Mouse (Mus musculus) c-Kit-positive CD71-negative TER-119-negative erythroid progenitor cells, embryonic 14.5 days (primary cell): ENCODE measurements around the gene Trpm8.

Experiments
- DNase-seq: peaks from one replicate; pipeline ENCODE4 v3.0.0-alpha.2; 2013; ENCODE audit warnings: low read depth

Gene Trpm8

DNA sequence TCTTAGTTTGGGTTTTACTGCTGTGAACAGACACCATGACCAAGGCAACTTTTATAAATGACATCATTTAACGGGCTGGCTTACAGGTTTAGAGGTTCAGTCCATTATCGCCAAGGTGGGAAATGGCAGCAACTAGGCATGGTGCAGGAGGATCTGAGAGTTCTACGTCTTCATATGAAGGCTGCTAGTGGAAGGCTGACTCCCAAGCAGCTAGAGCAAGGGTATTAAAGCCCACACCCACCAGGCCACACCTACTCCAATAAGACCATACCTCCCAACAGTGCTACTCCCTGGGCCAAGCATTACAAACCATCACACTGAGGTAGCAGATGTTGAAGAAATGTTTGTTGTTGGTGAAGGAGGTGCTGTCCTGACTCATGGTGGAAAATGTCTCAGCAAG lies 78.2 kb downstream of the Trpm8 start:
- DNase-seq: no peak

DNA sequence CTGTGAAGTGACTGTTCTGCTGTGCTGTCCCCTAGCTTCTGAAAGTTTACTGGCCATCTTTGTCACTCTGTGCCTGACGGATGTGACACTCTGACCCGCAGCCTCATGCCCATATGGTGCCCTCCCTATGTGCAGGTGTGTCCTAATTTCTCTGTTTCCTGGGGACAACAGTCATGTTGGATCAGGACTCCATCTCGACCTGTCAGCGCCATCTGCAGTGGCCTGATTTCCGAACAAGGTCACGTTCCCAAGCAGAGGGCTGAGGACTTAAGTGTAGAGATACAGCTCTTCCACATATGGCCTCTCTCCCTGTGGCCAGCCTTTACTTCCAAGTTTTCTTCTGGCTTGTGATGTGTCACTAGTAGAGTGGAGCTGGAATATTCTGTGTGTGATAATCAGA lies 79.2 kb downstream of the Trpm8 start:
- no peak for DNase-seq

DNA sequence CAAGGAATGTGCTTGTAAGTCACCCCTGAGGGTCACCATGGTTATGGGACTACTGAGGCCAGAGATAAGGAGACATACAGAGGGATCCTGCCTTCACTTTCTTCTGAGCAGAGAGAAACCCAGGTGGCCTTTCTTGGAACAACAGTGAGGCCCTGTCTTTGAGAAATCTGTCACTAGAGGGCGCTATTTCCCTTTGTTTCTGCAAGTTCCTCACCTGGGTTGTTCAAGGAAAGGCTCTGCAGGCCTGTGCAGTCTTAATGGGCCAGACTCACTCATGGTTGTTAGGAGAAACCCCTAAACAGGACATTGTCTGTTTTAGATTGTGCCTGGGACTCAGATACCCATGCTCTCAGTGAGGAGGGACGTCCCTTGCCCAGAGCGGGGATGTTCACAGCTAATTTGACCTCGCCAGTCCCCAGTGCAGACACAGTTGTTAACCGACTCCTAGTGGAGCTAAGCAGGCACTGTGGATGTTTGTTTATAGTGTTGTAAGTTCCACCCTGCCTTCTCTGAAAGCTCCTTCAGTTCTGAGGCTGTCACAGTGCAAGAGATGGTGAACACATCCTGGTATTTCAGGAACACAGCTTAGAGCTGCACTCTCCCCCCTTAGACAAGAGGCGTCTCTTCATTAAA lies 80.1 kb downstream of the Trpm8 start:
- peak; percentile 66 for DNase-seq

DNA sequence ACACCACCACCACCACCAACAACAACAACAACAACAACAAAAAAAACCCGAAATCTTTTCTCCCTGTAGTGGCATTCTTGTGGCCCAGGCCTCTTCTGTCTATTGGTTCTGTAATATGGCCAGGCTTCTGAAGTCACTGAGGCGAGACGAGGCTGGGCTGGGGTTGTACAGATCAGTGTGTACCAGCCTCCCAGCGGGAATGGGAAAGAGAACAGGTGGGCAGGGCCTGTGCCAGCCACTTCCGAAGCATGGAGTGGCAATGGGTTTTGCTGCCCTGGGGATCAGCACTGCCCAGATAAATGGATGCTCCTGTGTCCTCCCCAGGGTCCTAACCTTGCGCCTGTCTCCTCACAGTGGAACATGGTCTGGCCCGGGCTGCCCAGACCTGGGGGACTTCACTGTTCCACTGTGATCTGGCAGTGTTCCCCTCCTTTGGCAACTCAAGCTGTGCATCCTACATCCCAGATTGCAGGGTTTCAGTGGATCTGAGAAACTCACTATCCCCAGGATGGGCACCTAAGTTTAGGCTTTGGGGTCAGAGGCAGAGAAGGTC lies 80.7 kb downstream of the Trpm8 start:
- DNase-seq: no peak

GRCm38 (mm10) chr1:88361085-88361484 lies 83.6 kb downstream of the Trpm8 start:
- DNase-seq: no peak

- DNase-seq: no peak
These were observed 89.6 kb downstream of the Trpm8 start for GRCm38 (mm10) chr1:88366881-88367644.

DNA sequence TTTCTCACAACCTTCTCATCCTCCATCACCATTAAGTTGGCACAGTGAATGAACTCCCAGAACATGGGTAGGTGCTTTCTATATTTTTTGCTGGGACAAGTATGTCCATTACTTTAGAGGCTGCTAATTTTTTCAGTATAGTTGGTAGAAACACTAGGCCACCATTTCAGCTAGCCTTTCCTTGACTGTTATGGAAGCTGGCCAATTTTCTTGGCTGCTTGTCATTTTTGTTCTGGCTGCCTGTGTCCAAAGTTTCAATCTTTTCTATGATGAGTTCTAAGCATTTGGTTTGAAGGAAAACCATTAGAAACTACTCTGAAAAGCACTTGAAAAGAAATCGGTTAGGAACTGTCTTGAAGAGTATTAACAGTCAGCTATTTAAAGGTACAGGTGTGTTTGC lies 101.0 kb downstream of the Trpm8 start:
- DNase-seq: no peak

DNA sequence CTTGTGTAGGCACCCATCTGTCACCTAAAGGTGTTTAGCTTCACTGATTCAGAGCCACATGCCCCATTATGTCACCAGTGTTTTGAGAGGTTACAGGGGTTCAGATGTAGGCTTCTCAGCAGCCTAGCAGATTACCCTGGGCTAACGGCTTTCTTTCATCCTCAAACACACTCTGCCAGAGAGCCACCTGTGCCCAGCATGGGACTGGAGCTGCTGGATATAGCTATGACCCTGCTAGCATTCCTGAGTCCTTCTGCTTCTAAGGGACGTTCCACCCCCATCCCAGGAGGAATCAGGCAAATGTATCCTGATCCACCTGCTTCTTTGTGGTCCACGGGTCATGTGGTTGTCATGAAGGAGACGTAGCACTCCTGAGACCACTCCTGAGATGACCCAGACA lies 114.2 kb downstream of the Trpm8 start:
- no peak for DNase-seq

- DNase-seq: no peak
These were observed 115.9 kb downstream of the Trpm8 start for GRCm38 (mm10) chr1:88393321-88393720.

DNA sequence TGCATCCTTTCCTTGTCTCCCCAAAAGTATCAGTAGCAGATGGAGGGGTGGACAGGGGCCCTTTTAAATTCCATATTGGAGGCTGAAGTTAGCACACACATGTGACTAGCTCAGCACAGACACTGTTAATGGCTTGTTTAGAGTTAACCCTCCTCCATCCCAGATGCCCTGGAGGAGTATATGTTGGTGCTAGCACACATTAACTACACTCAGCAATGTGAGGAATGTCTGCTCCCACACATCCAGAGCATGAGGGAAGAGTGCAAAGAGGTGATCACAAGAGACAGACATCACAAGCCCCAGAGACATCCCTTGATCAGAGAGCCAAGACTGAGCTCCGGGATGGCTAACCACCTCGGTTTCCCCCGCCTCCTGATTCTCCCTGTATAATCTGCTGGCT lies 125.9 kb downstream of the Trpm8 start:
- no peak for DNase-seq

DNA sequence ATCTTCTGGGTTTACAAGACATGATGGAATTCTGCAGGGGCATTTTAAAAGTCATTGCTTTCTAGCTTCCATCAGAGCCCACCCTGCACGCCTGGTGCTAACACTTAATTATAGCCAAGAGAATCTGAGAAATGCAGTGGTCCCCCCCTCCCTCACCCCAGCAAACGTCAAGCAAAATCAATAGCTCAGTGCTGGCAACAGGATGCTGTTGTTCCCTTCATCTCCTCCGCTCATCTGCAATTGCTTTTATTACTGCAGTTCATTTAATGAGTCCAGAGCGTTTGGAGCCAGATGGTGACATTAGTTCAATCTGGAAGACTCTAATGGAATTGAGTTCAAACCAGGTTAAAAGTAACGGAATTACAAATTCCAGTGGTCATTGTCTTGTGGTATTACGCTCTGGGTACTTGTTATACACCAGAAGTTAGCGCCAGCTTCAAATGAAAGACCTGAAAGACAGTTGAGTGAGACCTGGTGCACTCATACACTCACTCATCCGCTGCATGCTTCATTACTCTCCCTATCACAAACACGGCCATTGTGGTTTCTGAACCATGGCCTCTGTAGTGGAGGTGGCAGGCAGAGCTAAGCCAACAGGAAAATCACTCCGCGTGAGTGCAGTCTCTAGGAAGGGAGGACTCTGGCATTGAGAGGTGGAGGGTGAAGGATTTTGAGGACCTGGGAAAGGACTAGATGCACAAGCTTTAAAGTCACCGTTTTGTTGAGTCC lies 128.8 kb downstream of the Trpm8 start:
- DNase-seq: no peak

GRCm38 (mm10) chr1:88406807-88407198 lies 129.3 kb downstream of the Trpm8 start, which contains the start of gene Spp2:
Spp2 (plus strand) TSS chr1:88406961.
- no peak for DNase-seq

DNA sequence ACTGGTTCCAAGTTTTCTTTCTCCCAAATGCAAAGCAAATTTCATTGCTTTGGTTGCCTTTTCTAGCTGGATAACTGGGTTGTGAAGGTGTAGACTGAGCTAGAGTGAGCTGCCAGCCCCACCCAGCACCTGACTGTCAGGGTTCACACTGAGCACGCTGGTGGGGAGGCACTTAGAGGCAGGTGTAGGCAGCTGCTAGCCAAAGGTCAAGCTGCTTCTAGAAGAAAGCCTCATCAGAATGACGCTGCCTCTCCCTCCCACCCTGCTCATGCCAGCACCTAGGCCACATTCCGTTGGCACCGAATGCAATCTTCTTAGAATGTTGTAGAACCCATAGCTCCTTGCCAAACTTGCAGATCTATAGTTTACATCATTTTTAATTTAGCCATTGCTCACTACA lies 130.9 kb downstream of the Trpm8 start:
- no peak for DNase-seq

DNA sequence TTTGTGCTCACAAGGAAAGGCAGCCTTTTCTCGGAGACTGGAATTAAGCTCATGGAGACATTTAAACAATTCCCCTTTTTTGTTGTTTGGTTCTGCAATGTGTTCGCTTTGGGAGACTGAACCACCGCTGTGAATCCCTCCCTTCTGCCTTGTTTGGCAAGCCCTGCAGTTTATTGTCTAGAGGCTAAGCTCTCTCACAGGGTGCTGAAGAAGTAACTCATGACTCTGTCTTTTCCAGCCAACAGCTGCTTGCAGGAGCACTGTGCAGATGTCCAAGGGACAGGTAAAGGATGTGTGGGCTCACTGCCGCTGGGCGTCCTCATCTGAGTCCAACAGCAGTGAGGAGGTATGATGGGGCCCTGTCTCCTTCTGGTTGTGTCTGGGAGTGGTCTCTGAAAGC lies 134.6 kb downstream of the Trpm8 start:
- DNase-seq: no peak

DNA sequence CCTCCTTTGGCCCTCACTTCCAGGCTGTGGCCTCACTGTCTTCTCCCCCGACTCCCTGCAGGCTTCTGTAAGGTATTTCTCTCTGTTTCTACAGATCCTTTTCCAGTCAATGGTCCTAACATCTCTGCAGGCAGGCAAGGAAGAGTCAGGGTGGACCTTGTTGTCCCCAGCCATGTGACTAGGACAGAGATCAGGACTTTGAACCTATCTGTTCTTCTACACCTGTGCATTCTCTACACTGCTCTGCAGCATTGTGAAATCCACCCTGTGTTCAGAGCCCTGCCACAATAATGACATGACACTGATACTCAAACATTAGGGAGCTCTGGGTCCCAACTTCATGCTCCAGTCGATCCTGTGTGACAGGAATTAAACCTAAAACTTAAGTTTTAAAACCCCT lies 141.5 kb downstream of the Trpm8 start:
- no peak for DNase-seq

DNA sequence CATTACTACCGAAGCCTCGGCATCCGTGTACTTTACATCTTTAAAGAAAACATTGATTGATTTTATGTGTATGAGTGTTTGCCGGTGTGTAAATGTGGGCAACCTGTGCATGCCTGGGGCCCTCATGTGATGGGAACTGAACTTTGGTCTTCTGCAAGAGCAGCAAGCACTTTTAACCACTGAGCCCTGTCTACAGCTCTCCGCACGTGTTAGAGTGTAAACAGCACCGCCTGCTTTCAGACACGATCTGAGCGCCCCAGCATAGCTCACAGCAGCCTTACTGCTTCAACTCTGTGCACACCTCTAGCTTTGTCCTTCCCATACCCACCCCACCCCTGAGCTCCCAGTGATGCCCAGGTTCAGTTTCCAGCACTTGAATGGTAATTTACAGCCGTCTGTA lies 144.6 kb downstream of the Trpm8 start:
- no peak for DNase-seq

DNA sequence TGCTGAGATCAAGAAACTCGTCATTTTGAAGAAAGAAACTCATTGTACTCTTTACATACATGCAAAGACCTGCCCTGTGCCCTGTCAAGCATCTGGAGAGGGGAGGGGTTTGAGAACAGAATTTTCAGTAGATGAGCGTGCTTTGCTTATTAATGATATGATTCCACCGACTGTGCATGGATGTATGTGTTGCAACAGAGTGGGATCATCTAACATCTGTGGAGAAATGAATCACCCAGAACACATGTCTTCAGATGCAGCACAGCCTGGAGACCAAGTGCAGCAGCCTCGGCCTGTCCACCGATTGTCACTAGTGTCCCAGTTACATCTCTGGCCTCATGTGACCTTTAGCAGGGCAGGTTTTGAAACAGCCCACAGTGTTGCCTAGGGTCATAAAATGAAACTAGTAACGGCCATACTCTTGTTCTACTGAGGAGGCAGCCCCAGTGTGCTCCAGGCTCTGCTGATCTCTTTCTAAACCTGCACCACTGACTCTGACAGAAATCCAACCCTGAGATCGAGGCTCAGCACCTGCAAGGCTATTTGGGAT lies 145.5 kb downstream of the Trpm8 start:
- no peak for DNase-seq

- DNase-seq: peak; percentile 67
These were observed 147.3 kb downstream of the Trpm8 start for GRCm38 (mm10) chr1:88424602-88425252.

DNA sequence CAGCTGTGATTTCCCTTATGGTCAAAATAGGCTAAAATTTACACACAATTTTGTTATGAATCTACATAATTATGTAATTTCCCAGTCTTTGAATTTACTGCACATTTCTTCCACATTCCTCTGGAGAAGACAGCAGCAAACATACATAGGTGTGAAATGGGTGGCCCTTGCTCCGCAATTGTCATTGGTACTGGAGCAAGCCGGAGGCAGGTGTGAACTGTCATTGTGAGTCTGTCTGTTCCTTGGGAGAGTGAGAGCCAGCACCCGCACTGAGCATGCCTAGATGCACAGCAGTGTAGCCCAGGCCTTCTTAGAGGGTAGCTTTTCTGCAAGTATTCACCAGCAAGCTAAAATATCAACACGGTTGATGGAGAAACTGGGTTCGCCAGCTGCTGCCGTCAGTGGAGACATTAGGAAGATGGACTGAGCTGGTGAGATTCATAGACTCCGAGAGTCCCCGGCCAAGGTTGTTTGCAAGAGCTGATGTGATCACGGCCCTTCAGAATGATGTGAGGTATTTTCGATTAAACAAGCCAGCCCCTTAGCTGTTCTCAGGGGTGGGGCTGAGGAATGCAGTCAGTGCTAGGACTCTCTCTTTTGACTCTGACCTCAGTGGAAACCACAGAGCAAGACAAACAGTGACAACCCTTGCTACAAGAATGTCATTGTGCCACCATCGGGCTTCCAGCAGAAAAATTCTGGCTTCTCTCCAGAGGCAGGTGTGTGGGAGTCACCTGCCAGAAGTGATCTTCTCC lies 150.7 kb downstream of the Trpm8 start:
- DNase-seq: no peak

GRCm38 (mm10) chr1:88429413-88429812 lies 152.0 kb downstream of the Trpm8 start:
- DNase-seq: no peak

DNA sequence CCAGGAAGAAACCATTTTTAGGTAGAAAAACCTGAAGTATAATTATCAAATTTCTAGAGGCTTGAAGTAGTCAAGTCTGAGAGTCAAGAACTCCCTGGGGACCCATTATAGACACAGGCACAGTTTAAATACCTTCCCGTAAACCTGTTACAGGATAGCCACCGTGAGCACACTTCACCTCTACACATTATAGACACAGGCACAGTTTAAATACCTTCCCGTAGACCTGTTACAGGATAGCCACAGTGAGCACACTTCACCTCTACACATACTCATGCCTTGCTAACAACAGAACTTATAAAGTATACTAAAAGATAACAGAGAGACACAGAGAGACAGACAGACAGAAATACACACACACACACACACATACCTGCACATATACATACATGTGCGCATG lies 153.8 kb downstream of the Trpm8 start:
- DNase-seq: no peak
